Mouse (Mus musculus): ENCODE results near the gene Olfr1145. TPM values are rescaled to one million over a fixed set of nuclear protein-coding genes. Genes with fewer than 3 reads are reported as not detected.

Gene Olfr1145
- polyA plus RNA-seq (2012; ENCODE audit: insufficient read depth, low replicate concordance) = not detected in 2 replicates

- H3K4me1 ChIP-seq = no peaks in the 10 kb centered on the region
- H3K36me3 ChIP-seq (replicated peaks; ENCODE audit: low read length) = no peaks in the 10 kb centered on the region
- TF ChIP-seq FLI1 (IDR thresholded peaks at IDR 0.05; ENCODE audit: low read length) = no peak
- no peak for TF ChIP-seq GATA1 (IDR thresholded peaks at IDR 0.05; ENCODE audit: borderline replicate concordance, low read length)
- no peaks in the 10 kb centered on the region for H3K9me3 ChIP-seq
- no peaks in the 10 kb centered on the region for H3K27me3 ChIP-seq (replicated peaks)
- H3K4me3 ChIP-seq (replicated peaks) = no peak within 1 kb of the TSS
Measured at GRCm38 (mm10) chr2:87809522-87809921, at the start of gene Olfr1145. Gene Olfr1145, plus strand, starts transcription at chr2:87809822.

DNA sequence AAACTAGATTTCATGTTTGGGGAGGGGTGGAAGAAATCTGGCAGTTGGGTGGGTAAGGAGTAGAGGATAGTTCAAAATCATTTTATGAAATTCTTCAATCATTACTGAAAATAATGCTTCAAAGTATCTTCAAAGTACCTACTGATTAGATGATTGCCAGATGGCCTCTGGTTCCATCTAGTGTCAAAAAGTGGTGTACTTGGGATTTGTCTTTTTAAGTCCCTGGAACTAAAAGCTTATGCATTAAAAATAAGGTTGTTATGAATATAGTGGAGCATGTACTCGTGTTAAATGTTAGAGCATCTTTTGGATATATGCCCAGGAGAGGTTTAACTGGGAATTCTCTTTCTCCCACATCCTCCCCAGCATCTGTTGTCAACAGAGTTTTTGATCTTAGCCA lies 33.5 kb upstream of the Olfr1145 start:
- Histone ChIP-seq H3K27me3 (replicated peaks) (no peaks in the 10 kb centered on the region), H3K4me1 (no peaks in the 10 kb centered on the region), H3K4me3 (replicated peaks) (no peak overlapping the region), H3K9me3 (peaks cover 5% of the 10 kb centered on the region; the same call in 1 of the 2 replicates), H3K36me3 (replicated peaks; ENCODE audit: low read length) (no peaks in the 10 kb centered on the region)
- no peak for TF ChIP-seq FLI1 (IDR thresholded peaks at IDR 0.05; ENCODE audit: low read length)
- TF ChIP-seq GATA1 (IDR thresholded peaks at IDR 0.05; ENCODE audit: borderline replicate concordance, low read length) = no peak

GRCm38 (mm10) chr2:87779183-87779582 lies 30.4 kb upstream of the Olfr1145 start, which contains the start of gene Olfr152:
Gene Olfr152, plus strand, starts transcription at chr2:87779483.
- H3K36me3 ChIP-seq (replicated peaks; ENCODE audit: low read length) = no peaks in the 10 kb centered on the region
- no peaks in the 10 kb centered on the region for H3K4me1 ChIP-seq
- no peak within 1 kb of the TSS for H3K4me3 ChIP-seq (replicated peaks)
- H3K27me3 ChIP-seq (replicated peaks) = no peaks in the 10 kb centered on the region
- TF ChIP-seq GATA1 (IDR thresholded peaks at IDR 0.05; ENCODE audit: borderline replicate concordance, low read length) (no peak), FLI1 (IDR thresholded peaks at IDR 0.05; ENCODE audit: low read length) (no peak)
- H3K9me3 ChIP-seq = peaks cover 5% of the 10 kb centered on the region; the same call in 1 of the 2 replicates

- Histone ChIP-seq H3K4me1 (no peaks in the 10 kb centered on the region), H3K4me3 (replicated peaks) (no peak within 1 kb of the TSS), H3K9me3 (no peaks in the 10 kb centered on the region), H3K36me3 (replicated peaks; ENCODE audit: low read length) (no peaks in the 10 kb centered on the region), H3K27me3 (replicated peaks) (no peaks in the 10 kb centered on the region)
- TF ChIP-seq FLI1 (IDR thresholded peaks at IDR 0.05; ENCODE audit: low read length) (no peak), GATA1 (IDR thresholded peaks at IDR 0.05; ENCODE audit: borderline replicate concordance, low read length) (no peak)
Measured at GRCm38 (mm10) chr2:87800292-87800691, 9.3 kb upstream of the Olfr1145 start, which contains the start of gene Olfr1143. Gene Olfr1143, plus strand, starts transcription at chr2:87800592.

GRCm38 (mm10) chr2:87830233-87830632 lies 20.6 kb downstream of the Olfr1145 start, which contains the start of gene Olfr1148:
Gene Olfr1148, plus strand, starts transcription at chr2:87830533.
- Histone ChIP-seq H3K36me3 (replicated peaks; ENCODE audit: low read length) (no peaks in the 10 kb centered on the region), H3K9me3 (no peaks in the 10 kb centered on the region), H3K4me1 (no peaks in the 10 kb centered on the region), H3K27me3 (replicated peaks) (no peaks in the 10 kb centered on the region), H3K4me3 (replicated peaks) (no peak within 1 kb of the TSS)
- TF ChIP-seq FLI1 (IDR thresholded peaks at IDR 0.05; ENCODE audit: low read length) (no peak), GATA1 (IDR thresholded peaks at IDR 0.05; ENCODE audit: borderline replicate concordance, low read length) (no peak)

DNA sequence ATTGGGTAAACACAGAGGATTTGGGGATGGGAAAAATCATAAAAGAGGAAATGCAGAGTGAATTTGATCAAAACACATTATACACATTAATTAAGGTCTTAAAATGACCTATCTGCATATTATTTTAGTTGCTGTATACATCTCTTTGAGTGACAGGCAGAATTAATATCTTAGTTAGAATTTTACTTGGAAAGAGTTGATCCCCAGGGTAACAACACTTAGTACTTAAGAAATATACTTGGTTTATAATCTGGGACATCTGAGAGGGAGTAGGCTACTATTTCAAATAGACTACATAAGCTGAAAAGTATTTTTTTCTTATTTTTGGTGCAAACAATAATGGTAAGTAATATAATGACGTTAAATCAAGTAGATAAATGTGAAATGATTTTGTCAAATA lies 34.1 kb downstream of the Olfr1145 start, which contains the start of gene Olfr1150-ps1:
Olfr1150-ps1 (plus strand) TSS at position 301 of the 400 bp plus-strand sequence.
- TF ChIP-seq GATA1 (IDR thresholded peaks at IDR 0.05; ENCODE audit: borderline replicate concordance, low read length) = no peak
- no peak for TF ChIP-seq FLI1 (IDR thresholded peaks at IDR 0.05; ENCODE audit: low read length)
- H3K36me3 ChIP-seq (replicated peaks; ENCODE audit: low read length) = no peaks in the 10 kb centered on the region
- no peaks in the 10 kb centered on the region for H3K9me3 ChIP-seq
- no peaks in the 10 kb centered on the region for H3K27me3 ChIP-seq (replicated peaks)
- no peak within 1 kb of the TSS for H3K4me3 ChIP-seq (replicated peaks)
- H3K4me1 ChIP-seq = no peaks in the 10 kb centered on the region

GRCm38 (mm10) chr2:87855562-87855961 lies 45.9 kb downstream of the Olfr1145 start, which contains the start of gene Olfr1151:
Gene Olfr1151, plus strand, starts transcription at chr2:87855862.
- no peaks in the 10 kb centered on the region for H3K36me3 ChIP-seq (replicated peaks; ENCODE audit: low read length)
- H3K9me3 ChIP-seq = no peaks in the 10 kb centered on the region
- TF ChIP-seq GATA1 (IDR thresholded peaks at IDR 0.05; ENCODE audit: borderline replicate concordance, low read length) (no peak), FLI1 (IDR thresholded peaks at IDR 0.05; ENCODE audit: low read length) (no peak)
- no peak within 1 kb of the TSS for H3K4me3 ChIP-seq (replicated peaks)
- no peaks in the 10 kb centered on the region for H3K27me3 ChIP-seq (replicated peaks)
- no peaks in the 10 kb centered on the region for H3K4me1 ChIP-seq

Other genes starting within 250 kb of the Olfr1145 start
- gene Olfr1129, start 235.9 kb upstream of the Olfr1145 start, polyA plus RNA-seq (2012; ENCODE audit: insufficient read depth, low replicate concordance) = not detected in 2 replicates
- gene Olfr1130, start 203.6 kb upstream of the Olfr1145 start, polyA plus RNA-seq (2012; ENCODE audit: insufficient read depth, low replicate concordance) = not detected in 2 replicates
- not detected in 2 replicates for gene Olfr1131, start 182.7 kb upstream of the Olfr1145 start, polyA plus RNA-seq (2012; ENCODE audit: insufficient read depth, low replicate concordance)
- not detected in 2 replicates for gene Olfr1132, start 172.3 kb upstream of the Olfr1145 start, polyA plus RNA-seq (2012; ENCODE audit: insufficient read depth, low replicate concordance)
- not detected in 2 replicates for gene Olfr1133, start 162.4 kb upstream of the Olfr1145 start, polyA plus RNA-seq (2012; ENCODE audit: insufficient read depth, low replicate concordance)
- not detected in 2 replicates for gene Olfr1134, start 151.4 kb upstream of the Olfr1145 start, polyA plus RNA-seq (2012; ENCODE audit: insufficient read depth, low replicate concordance)
- gene Olfr1135, start 136.2 kb upstream of the Olfr1145 start, polyA plus RNA-seq (2012; ENCODE audit: insufficient read depth, low replicate concordance) = not detected in 2 replicates
- not detected in 2 replicates for gene Olfr1136, start 115.9 kb upstream of the Olfr1145 start, polyA plus RNA-seq (2012; ENCODE audit: insufficient read depth, low replicate concordance)
- gene Olfr1137, start 96.6 kb upstream of the Olfr1145 start, polyA plus RNA-seq (2012; ENCODE audit: insufficient read depth, low replicate concordance) = 0.71 TPM in 1 of 2 replicates, not detected in the other
- not detected in 2 replicates for gene Olfr1138, start 69.8 kb upstream of the Olfr1145 start, polyA plus RNA-seq (2012; ENCODE audit: insufficient read depth, low replicate concordance)
- gene Olfr1140, start 66.1 kb upstream of the Olfr1145 start, polyA plus RNA-seq (2012; ENCODE audit: insufficient read depth, low replicate concordance) = not detected in 2 replicates
- not detected in 2 replicates for gene Olfr1141, start 55.8 kb upstream of the Olfr1145 start, polyA plus RNA-seq (2012; ENCODE audit: insufficient read depth, low replicate concordance)
- gene Olfr152, start 30.3 kb upstream of the Olfr1145 start, polyA plus RNA-seq (2012; ENCODE audit: insufficient read depth, low replicate concordance) = not detected in 2 replicates
- gene Olfr1143, start 9.2 kb upstream of the Olfr1145 start, polyA plus RNA-seq (2012; ENCODE audit: insufficient read depth, low replicate concordance) = not detected in 2 replicates
- not detected in 2 replicates for gene Olfr1148, start 20.7 kb downstream of the Olfr1145 start, polyA plus RNA-seq (2012; ENCODE audit: insufficient read depth, low replicate concordance)
- not detected in 2 replicates for gene Olfr1150-ps1, start 34.2 kb downstream of the Olfr1145 start, polyA plus RNA-seq (2012; ENCODE audit: insufficient read depth, low replicate concordance)
- not detected in 2 replicates for gene Olfr1151, start 46.0 kb downstream of the Olfr1145 start, polyA plus RNA-seq (2012; ENCODE audit: insufficient read depth, low replicate concordance)
- 0.43 TPM in 1 of 2 replicates, not detected in the other for gene Olfr1152, start 56.7 kb downstream of the Olfr1145 start, polyA plus RNA-seq (2012; ENCODE audit: insufficient read depth, low replicate concordance)
- not detected in 2 replicates for gene Olfr1153, start 85.1 kb downstream of the Olfr1145 start, polyA plus RNA-seq (2012; ENCODE audit: insufficient read depth, low replicate concordance)
- gene Olfr1154, start 95.3 kb downstream of the Olfr1145 start, polyA plus RNA-seq (2012; ENCODE audit: insufficient read depth, low replicate concordance) = not detected in 2 replicates
- gene Olfr1155, start 135.3 kb downstream of the Olfr1145 start, polyA plus RNA-seq (2012; ENCODE audit: insufficient read depth, low replicate concordance) = not detected in 2 replicates
- gene Olfr1156, start 143.3 kb downstream of the Olfr1145 start, polyA plus RNA-seq (2012; ENCODE audit: insufficient read depth, low replicate concordance) = not detected in 2 replicates
- not detected in 2 replicates for gene Olfr1157, start 158.5 kb downstream of the Olfr1145 start, polyA plus RNA-seq (2012; ENCODE audit: insufficient read depth, low replicate concordance)
- not detected in 2 replicates for gene Olfr74, start 164.8 kb downstream of the Olfr1145 start, polyA plus RNA-seq (2012; ENCODE audit: insufficient read depth, low replicate concordance)
- not detected in 2 replicates for gene Olfr1158, start 180.3 kb downstream of the Olfr1145 start, polyA plus RNA-seq (2012; ENCODE audit: insufficient read depth, low replicate concordance)
- gene Olfr1160, start 198.4 kb downstream of the Olfr1145 start, polyA plus RNA-seq (2012; ENCODE audit: insufficient read depth, low replicate concordance) = not detected in 2 replicates
- gene Olfr1161, start 213.0 kb downstream of the Olfr1145 start, polyA plus RNA-seq (2012; ENCODE audit: insufficient read depth, low replicate concordance) = not detected in 2 replicates
- not detected in 2 replicates for gene Olfr73, start 227.9 kb downstream of the Olfr1145 start, polyA plus RNA-seq (2012; ENCODE audit: insufficient read depth, low replicate concordance)
- not detected in 2 replicates for gene Olfr1162, start 241.3 kb downstream of the Olfr1145 start, polyA plus RNA-seq (2012; ENCODE audit: insufficient read depth, low replicate concordance)

Data from megakaryocyte, embryonic 14.5 days (primary cell).